Mouse (Mus musculus): ENCODE measurements around the gene Arap1.

GRCm38 (mm10) chr7:101444211-101444610 lies 96.3 kb downstream of the Arap1 start:
- TF ChIP-seq CTCF (IDR thresholded peaks at IDR 0.05; ENCODE audit: low read depth, low read length) (no peak), EP300 (IDR thresholded peaks at IDR 0.05; ENCODE audit: insufficient read depth, low read depth, low read length) (no peak)
